Mouse (Mus musculus): ENCODE results near the gene Ago1. TPM values are rescaled to one million over a fixed set of nuclear protein-coding genes. Genes with fewer than 3 reads are reported as not detected.

The Ago1 gene
- total and polyA plus RNA-seq, 3 experiments = 6.9 to 29.0 (median 10.9) TPM

GRCm38 (mm10) chr4:126466251-126466750, 2.1 kb downstream of the Ago1 start:
- H3K79me2 ChIP-seq (replicated peaks; ENCODE audit: control insufficient read depth, extremely low read depth, insufficient read depth, poor library complexity, severe bottlenecking) = peaks cover 18% of the 10 kb centered on the region
- no peak overlapping the region for H3K4me3 ChIP-seq (replicated peaks in 1 of 3; ENCODE audit: low read depth in 2 of 3, low read length in 2 of 3, poor library complexity in 1 of 3)
- H3K27ac ChIP-seq (ENCODE audit: insufficient read depth, low read depth) = peak overlapping the region; percentile 29; the same call in 1 of the 2 replicates
- H3K9ac ChIP-seq (ENCODE audit: insufficient read depth, low read depth) = no peak overlapping the region
- peaks cover 16 to 50% of the 10 kb centered on the region in 2 experiments; a peak in 3 of 4 replicates for H3K4me1 ChIP-seq (ENCODE audit: control insufficient read depth in 1 of 2, insufficient read depth in 2 of 2)
- H3K9me3 ChIP-seq (replicated peaks; ENCODE audit: low read length) = no peaks in the 10 kb centered on the region
- H3K27me3 ChIP-seq (replicated peaks) = no peaks in the 10 kb centered on the region
- no peak for DNase-seq (ENCODE audit: extremely low read depth)
- H3K36me3 ChIP-seq (replicated peaks in 1 of 2; ENCODE audit: control insufficient read depth in 1 of 2, insufficient read depth in 1 of 2, low read length in 1 of 2) = peaks cover 0 to 15% of the 10 kb centered on the region in 2 experiments
- in situ Hi-C loops (cut with MboI; ENCODE audit: low pct_ligation_motif_present, low pct_unique_long_range_greater_than_20kb, low sequenced_read_pairs) = loop anchor here (10.0 kb wide), 1 partner anchor 132 kb away; no protein-coding TSS in a partner anchor
- TF ChIP-seq E2F4 (IDR thresholded peaks at IDR 0.05; ENCODE audit: insufficient replicate concordance, low read depth, low read length) = no peak
- TF ChIP-seq ZKSCAN1 (IDR thresholded peaks at IDR 0.05; ENCODE audit: borderline replicate concordance, low read depth, low read length) = no peak
- TF ChIP-seq USF2 (conservative IDR thresholded peaks at IDR 0.05; ENCODE audit: low read depth, low read length) = no peak
- TF ChIP-seq MXI1 (IDR thresholded peaks at IDR 0.05; ENCODE audit: low read depth, low read length) = peak; percentile 26; the same call in 1 of the 2 replicates
- TF ChIP-seq ZNF384 (IDR thresholded peaks at IDR 0.05; ENCODE audit: low read depth, low read length) = no peak
- TF ChIP-seq BHLHE40 (IDR thresholded peaks at IDR 0.05; ENCODE audit: low read depth, low read length) = no peak
- no peak for TF ChIP-seq GABPA (IDR thresholded peaks at IDR 0.05; ENCODE audit: insufficient replicate concordance, low read depth, low read length)
- TF ChIP-seq SIN3A (IDR thresholded peaks at IDR 0.05; ENCODE audit: low read length) = 0 out of 2 replicates have a peak, but pooled peaks have one; percentile 11
- TF ChIP-seq NRF1 (IDR thresholded peaks at IDR 0.05; ENCODE audit: low read depth, low read length) = no peak
- no peak for TF ChIP-seq ZC3H11A (IDR thresholded peaks at IDR 0.05; ENCODE audit: low read depth, low read length)
- no peak for TF ChIP-seq JUN (IDR thresholded peaks at IDR 0.05; ENCODE audit: insufficient read depth, low read depth, low read length)
- no peak for TF ChIP-seq RAD21 (IDR thresholded peaks at IDR 0.05; ENCODE audit: low read depth, low read length)
- TF ChIP-seq MAZ (IDR thresholded peaks at IDR 0.05; ENCODE audit: low read depth, low read length) = no peak
- TF ChIP-seq EP300 (IDR thresholded peaks at IDR 0.05; ENCODE audit: low read length) = no peak
- TF ChIP-seq PAX5 (IDR thresholded peaks at IDR 0.05; ENCODE audit: low read length) = no peak
- peak overlapping the region; percentile 46 for H3K4me2 ChIP-seq (ENCODE audit: insufficient read depth, low read depth, poor library complexity, severe bottlenecking)
- dilution Hi-C loops (cut with MboI; ENCODE audit: extremely low pct_ligation_motif_present, extremely low pct_unique_long_range_greater_than_20kb, low sequenced_read_pairs) = no loop called here

- peak overlapping the region; percentile 46 for H3K4me2 ChIP-seq (ENCODE audit: insufficient read depth, low read depth, poor library complexity, severe bottlenecking)
- no peaks in the 10 kb centered on the region for H3K9me3 ChIP-seq (replicated peaks; ENCODE audit: low read length)
- peak; percentile 83 for DNase-seq (ENCODE audit: extremely low read depth)
- no peaks in the 10 kb centered on the region for H3K27me3 ChIP-seq (replicated peaks)
- in situ Hi-C loops (cut with MboI; ENCODE audit: low pct_ligation_motif_present, low pct_unique_long_range_greater_than_20kb, low sequenced_read_pairs) (loop anchor here (10.0 kb wide), 1 partner anchor 131 kb away; no protein-coding TSS in a partner anchor), dilution Hi-C loops (cut with MboI; ENCODE audit: extremely low pct_ligation_motif_present, extremely low pct_unique_long_range_greater_than_20kb, low sequenced_read_pairs) (no loop called here)
- peaks cover 2 to 17% of the 10 kb centered on the region in 2 experiments for H3K36me3 ChIP-seq (replicated peaks in 1 of 2; ENCODE audit: control insufficient read depth in 1 of 2, insufficient read depth in 1 of 2, low read length in 1 of 2)
- H3K9ac ChIP-seq (ENCODE audit: insufficient read depth, low read depth) = no peak overlapping the region
- no peak overlapping the region for H3K4me3 ChIP-seq (replicated peaks in 1 of 3; ENCODE audit: low read depth in 2 of 3, low read length in 2 of 3, poor library complexity in 1 of 3)
- H3K4me1 ChIP-seq (ENCODE audit: control insufficient read depth in 1 of 2, insufficient read depth in 2 of 2) = peaks cover 16 to 50% of the 10 kb centered on the region in 2 experiments; a peak in 3 of 4 replicates
- no peak overlapping the region; the same call in 1 of the 2 replicates for H3K27ac ChIP-seq (ENCODE audit: insufficient read depth, low read depth)
- peaks cover 18% of the 10 kb centered on the region for H3K79me2 ChIP-seq (replicated peaks; ENCODE audit: control insufficient read depth, extremely low read depth, insufficient read depth, poor library complexity, severe bottlenecking)
- TF ChIP-seq SMC3 (IDR thresholded peaks at IDR 0.05; ENCODE audit: low read depth, low read length) = no peak
- no peak for TF ChIP-seq ZKSCAN1 (IDR thresholded peaks at IDR 0.05; ENCODE audit: borderline replicate concordance, low read depth, low read length)
- peak; percentile 81 for TF ChIP-seq MAZ (IDR thresholded peaks at IDR 0.05; ENCODE audit: low read depth, low read length)
- TF ChIP-seq E2F4 (IDR thresholded peaks at IDR 0.05; ENCODE audit: insufficient replicate concordance, low read depth, low read length) = no peak
- peak; percentile 35; the same call in 1 of the 2 replicates for TF ChIP-seq ELF1 (IDR thresholded peaks at IDR 0.05; ENCODE audit: low read depth, low read length)
- no peak for TF ChIP-seq MAX (IDR thresholded peaks at IDR 0.05; ENCODE audit: low read length)
- no peak for TF ChIP-seq ZMIZ1 (IDR thresholded peaks at IDR 0.05; ENCODE audit: low read depth, low read length)
- TF ChIP-seq TCF12 (IDR thresholded peaks at IDR 0.05; ENCODE audit: low read depth, low read length) = peak; percentile 58; the same call in 1 of the 2 replicates
- TF ChIP-seq MXI1 (IDR thresholded peaks at IDR 0.05; ENCODE audit: low read depth, low read length) = 0 out of 2 replicates have a peak, but pooled peaks have one; percentile 3
- 0 out of 2 replicates have a peak, but pooled peaks have one; percentile 44 for TF ChIP-seq MEF2A (IDR thresholded peaks at IDR 0.05; ENCODE audit: borderline replicate concordance, low read depth, low read length)
- TF ChIP-seq PAX5 (IDR thresholded peaks at IDR 0.05; ENCODE audit: low read length) = no peak
- TF ChIP-seq TBP (conservative IDR thresholded peaks at IDR 0.05; ENCODE audit: low read depth, low read length) = no peak
- peak; percentile 64 for TF ChIP-seq CHD2 (IDR thresholded peaks at IDR 0.05; ENCODE audit: low read length)
- no peak for TF ChIP-seq UBTF (IDR thresholded peaks at IDR 0.05; ENCODE audit: low read depth, low read length)
- TF ChIP-seq HCFC1 (IDR thresholded peaks at IDR 0.05; ENCODE audit: low read depth, low read length) = no peak; the same call in 1 of the 2 replicates
- no peak for TF ChIP-seq JUND (conservative IDR thresholded peaks at IDR 0.05; ENCODE audit: low read depth, low read length)
- no peak for TF ChIP-seq NELFE (IDR thresholded peaks at IDR 0.05; ENCODE audit: low read depth, low read length)
- TF ChIP-seq RCOR1 (conservative IDR thresholded peaks at IDR 0.05; ENCODE audit: low read depth, low read length) = no peak
- no peak; the same call in none of the 2 replicates for TF ChIP-seq RAD21 (IDR thresholded peaks at IDR 0.05; ENCODE audit: low read depth, low read length)
- TF ChIP-seq KAT2A (IDR thresholded peaks at IDR 0.05; ENCODE audit: insufficient replicate concordance, low read length) = no peak
- TF ChIP-seq BHLHE40 (IDR thresholded peaks at IDR 0.05; ENCODE audit: low read depth, low read length) = no peak
- TF ChIP-seq SIN3A (IDR thresholded peaks at IDR 0.05; ENCODE audit: low read length) = peak; percentile 53; the same call in 1 of the 2 replicates
These were observed 2.5 kb downstream of the Ago1 start for GRCm38 (mm10) chr4:126465843-126466242.
